Mouse (Mus musculus): ENCODE measurements at regions not wholly inside any gene's neighbourhood (a gene's known extent, or its start where the extent isn't known, plus 50 kb on each side); places are given as distances from the start of the nearest gene placed in this dataset.
A peak's percentile ranks its signal among the peaks of the same experiment; 100 is the strongest.

DNA sequence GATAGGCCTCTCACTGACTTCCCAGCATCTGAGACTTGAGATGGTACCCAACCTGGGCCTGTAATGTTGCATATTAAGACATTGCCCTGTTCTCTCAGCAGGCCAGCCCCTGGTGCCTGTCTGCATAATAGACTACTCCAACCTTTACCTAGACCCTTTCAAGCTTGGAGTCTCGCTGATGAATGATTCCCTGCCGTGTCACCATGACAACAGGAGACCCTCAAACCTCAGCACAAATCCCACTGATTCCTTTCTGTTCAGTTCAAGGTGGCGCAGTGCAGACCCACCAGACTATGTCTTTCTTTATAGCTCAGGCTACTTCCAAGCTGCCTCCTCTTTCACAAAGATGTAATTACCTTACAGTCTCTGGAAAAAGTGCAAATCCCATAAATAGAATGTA, 172.0 kb downstream of the Dcdc2c start:
- Histone ChIP-seq H3K27me3 (no peaks in the 10 kb centered on the region), H3K9me3 (no peaks in the 10 kb centered on the region), H3K36me3 (no peaks in the 10 kb centered on the region), H3K4me2 (no peak overlapping the region), H3K27ac (no peak overlapping the region; the same call in 1 of the 2 replicates), H3K4me1 (replicated peaks) (peaks cover 28% of the 10 kb centered on the region), H3K4me3 (replicated peaks) (no peak overlapping the region), H3K9ac (replicated peaks) (no peak overlapping the region)
- WGBS, result 57% methylated on average over 3 of the region's 3 CpGs
- ATAC-seq (ENCODE audit: insufficient number of reproducible peaks, insufficient read depth, low FRiP score, low TSS enrichment, low read depth), result no peak

DNA sequence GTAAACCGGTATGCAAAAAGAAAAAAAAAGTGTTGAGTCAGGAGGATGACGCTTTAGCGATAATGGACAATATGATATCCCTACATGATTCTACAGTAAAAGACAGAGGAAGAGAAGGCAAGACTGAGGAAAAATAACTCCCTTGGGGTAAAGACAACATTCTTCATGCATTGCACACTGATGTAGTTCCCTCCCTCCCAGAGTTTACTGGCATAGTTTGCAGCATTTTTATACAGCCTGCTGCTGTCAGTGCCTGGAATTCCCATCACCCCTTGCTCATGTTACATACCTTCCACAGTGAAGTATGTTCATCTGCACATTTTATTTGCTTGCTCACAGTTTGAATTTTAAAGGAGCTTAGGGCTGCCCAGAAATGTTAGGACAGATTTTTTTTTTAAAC, 174.2 kb downstream of the Dcdc2c start:
- Histone ChIP-seq H3K9ac (replicated peaks) (no peak overlapping the region), H3K36me3 (no peaks in the 10 kb centered on the region), H3K27me3 (no peaks in the 10 kb centered on the region), H3K4me3 (replicated peaks) (no peak overlapping the region), H3K27ac (peak overlapping the region; percentile 42; the same call in 1 of the 2 replicates), H3K4me1 (replicated peaks) (peaks cover 28% of the 10 kb centered on the region), H3K9me3 (no peaks in the 10 kb centered on the region), H3K4me2 (no peak overlapping the region)
- 86% methylated on average over 3 of the region's 3 CpGs for WGBS
- ATAC-seq (ENCODE audit: insufficient number of reproducible peaks, insufficient read depth, low FRiP score, low TSS enrichment, low read depth), result no peak

DNA sequence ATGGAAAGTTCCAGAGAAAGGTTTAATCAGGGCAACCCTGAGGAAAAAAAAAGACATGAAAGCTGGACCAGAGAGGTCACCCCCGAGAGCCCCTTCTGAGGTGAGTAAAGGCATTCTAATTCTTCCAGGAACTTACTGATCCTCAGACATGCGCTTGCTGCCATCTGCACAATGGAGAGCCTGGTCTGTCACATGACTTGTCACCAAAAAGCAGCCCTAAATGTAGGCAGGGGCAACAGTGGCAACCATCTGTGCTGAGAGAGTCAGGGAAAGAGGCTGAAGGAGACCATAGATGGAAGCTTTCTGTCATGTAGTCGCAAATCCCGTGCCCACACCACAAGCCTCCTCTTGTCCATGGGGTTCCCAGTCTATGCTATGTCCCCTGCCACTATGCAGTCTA, 174.8 kb downstream of the Dcdc2c start:
- Histone ChIP-seq H3K4me2 (no peak overlapping the region), H3K36me3 (no peaks in the 10 kb centered on the region), H3K9me3 (no peaks in the 10 kb centered on the region), H3K4me3 (replicated peaks) (no peak overlapping the region), H3K9ac (replicated peaks) (no peak overlapping the region), H3K27me3 (no peaks in the 10 kb centered on the region), H3K4me1 (replicated peaks) (peaks cover 28% of the 10 kb centered on the region), H3K27ac (peak overlapping the region; percentile 42; the same call in 1 of the 2 replicates)
- 75% methylated on average over 4 of the region's 4 CpGs for WGBS
- no peak for ATAC-seq (ENCODE audit: insufficient number of reproducible peaks, insufficient read depth, low FRiP score, low TSS enrichment, low read depth)

DNA sequence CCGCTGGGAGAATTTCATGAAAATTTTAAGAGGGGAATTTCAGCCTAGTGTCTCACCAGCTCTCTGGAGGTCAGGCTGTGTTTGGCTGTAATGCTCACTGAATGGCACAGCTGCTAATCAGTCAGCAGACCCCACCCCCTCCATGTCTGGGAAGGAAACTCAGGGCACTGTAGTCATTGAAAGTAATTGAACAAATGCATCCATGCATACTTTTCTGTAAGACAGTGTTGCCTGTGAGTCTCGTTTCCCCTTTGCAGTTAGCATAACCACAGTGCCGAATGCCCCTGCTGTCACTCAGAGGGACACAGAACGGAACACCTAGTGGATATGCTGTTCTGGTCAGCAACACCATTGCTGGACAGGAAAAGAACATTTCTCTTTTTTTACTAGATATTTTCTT, 175.4 kb downstream of the Dcdc2c start:
- 68% methylated on average over 4 of the region's 4 CpGs for WGBS
- no peak for ATAC-seq (ENCODE audit: insufficient number of reproducible peaks, insufficient read depth, low FRiP score, low TSS enrichment, low read depth)
- no peak overlapping the region for H3K27ac ChIP-seq
- peaks cover 28% of the 10 kb centered on the region for H3K4me1 ChIP-seq (replicated peaks)
- no peaks in the 10 kb centered on the region for H3K9me3 ChIP-seq
- no peaks in the 10 kb centered on the region for H3K27me3 ChIP-seq
- no peak overlapping the region for H3K4me3 ChIP-seq (replicated peaks)
- no peak overlapping the region for H3K4me2 ChIP-seq
- H3K9ac ChIP-seq (replicated peaks), result no peak overlapping the region
- no peaks in the 10 kb centered on the region for H3K36me3 ChIP-seq

DNA sequence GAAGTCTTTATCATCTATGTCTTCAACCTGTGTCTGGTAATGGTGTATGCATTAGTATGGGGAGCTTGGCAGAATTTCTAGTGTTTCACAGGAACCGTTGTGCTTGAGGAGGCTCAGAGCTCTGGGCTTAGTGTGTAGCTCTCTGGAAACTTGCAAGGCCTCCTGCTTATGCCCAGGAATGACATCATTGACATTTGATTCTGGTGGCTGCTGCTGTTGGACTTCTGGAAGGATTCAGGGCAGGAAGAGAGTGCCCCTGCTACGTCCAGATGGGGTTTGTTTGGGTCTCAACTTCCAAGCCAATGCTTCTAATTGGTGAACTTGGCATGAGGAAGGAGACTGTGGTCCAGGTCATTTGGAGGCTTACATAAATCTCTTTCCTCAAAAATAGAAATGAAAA, 186.9 kb downstream of the Dcdc2c start:
- no peak overlapping the region for H3K9ac ChIP-seq (replicated peaks)
- H3K27me3 ChIP-seq, result no peaks in the 10 kb centered on the region
- no peaks in the 10 kb centered on the region for H3K9me3 ChIP-seq
- H3K27ac ChIP-seq, result no peak overlapping the region
- no peak for ATAC-seq (ENCODE audit: insufficient number of reproducible peaks, insufficient read depth, low FRiP score, low TSS enrichment, low read depth)
- no peaks in the 10 kb centered on the region for H3K36me3 ChIP-seq
- no peak overlapping the region for H3K4me3 ChIP-seq (replicated peaks)
- H3K4me2 ChIP-seq, result no peak overlapping the region
- H3K4me1 ChIP-seq (replicated peaks), result peaks cover 13% of the 10 kb centered on the region
- 39% methylated on average over 2 of the region's 2 CpGs for WGBS

DNA sequence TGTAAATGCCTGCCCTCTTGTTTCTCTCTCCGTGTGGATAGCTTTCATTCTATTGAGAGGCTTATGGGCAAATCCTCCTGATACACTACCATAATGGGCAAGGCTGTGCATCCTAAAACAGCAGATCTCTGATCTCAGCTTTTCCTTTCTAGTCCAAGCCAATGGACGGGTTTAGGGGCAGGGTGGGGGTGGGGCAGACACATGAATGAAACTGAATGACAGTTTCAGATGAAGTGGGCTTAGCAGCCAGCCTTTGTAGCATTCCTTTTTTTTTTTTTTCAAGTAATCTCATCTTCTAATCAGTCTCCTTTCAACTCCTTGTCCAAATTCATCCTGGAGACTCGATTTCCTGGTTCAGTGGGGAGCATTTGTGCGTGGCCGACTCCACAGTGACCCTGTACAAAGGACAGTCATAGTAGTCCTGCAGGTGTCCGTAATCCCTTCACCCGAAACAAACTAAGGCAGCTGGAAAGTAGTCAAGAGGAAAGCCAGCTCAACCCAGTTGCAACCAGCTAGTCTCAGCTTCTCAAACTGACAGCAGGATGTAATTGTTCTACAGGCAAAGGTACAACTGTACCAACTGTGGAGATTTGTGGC, 193.4 kb downstream of the Dcdc2c start:
- no peak overlapping the region for H3K4me2 ChIP-seq
- ATAC-seq (ENCODE audit: insufficient number of reproducible peaks, insufficient read depth, low FRiP score, low TSS enrichment, low read depth), result no peak
- H3K27me3 ChIP-seq, result no peaks in the 10 kb centered on the region
- no peaks in the 10 kb centered on the region for H3K4me1 ChIP-seq (replicated peaks)
- H3K4me3 ChIP-seq (replicated peaks), result no peak overlapping the region
- H3K9me3 ChIP-seq, result no peaks in the 10 kb centered on the region; the same call in 1 of the 2 replicates
- no peak overlapping the region for H3K27ac ChIP-seq
- 71% methylated on average over 7 of the region's 7 CpGs for WGBS
- no peak overlapping the region for H3K9ac ChIP-seq (replicated peaks)
- H3K36me3 ChIP-seq, result no peaks in the 10 kb centered on the region

DNA sequence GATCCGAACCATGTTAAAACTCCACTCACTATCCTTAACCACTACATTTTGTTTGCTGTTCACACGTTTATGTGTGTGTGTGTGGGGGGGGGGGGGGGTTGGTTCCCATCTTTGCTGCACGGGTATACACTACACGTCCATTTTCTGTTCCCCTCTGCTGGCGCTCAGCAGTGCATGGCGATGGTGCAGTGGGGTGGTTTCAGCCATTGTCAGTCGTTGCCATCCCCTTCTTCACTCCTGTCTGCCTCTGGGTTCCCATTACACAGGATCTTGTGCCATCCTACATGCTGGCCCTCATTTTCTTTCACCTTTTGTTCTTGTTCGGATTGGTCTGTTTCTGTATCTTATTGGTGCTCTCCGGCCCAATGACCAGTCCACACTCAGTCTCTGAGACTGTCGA, 194.4 kb downstream of the Dcdc2c start:
- H3K36me3 ChIP-seq, result no peaks in the 10 kb centered on the region
- ATAC-seq (ENCODE audit: insufficient number of reproducible peaks, insufficient read depth, low FRiP score, low TSS enrichment, low read depth), result no peak
- no peaks in the 10 kb centered on the region for H3K4me1 ChIP-seq (replicated peaks)
- no peak overlapping the region for H3K4me3 ChIP-seq (replicated peaks)
- H3K4me2 ChIP-seq, result no peak overlapping the region
- H3K27ac ChIP-seq, result no peak overlapping the region
- H3K9ac ChIP-seq (replicated peaks), result no peak overlapping the region
- 94% methylated on average over 10 of the region's 10 CpGs for WGBS
- H3K27me3 ChIP-seq, result no peaks in the 10 kb centered on the region
- no peaks in the 10 kb centered on the region; the same call in 1 of the 2 replicates for H3K9me3 ChIP-seq

DNA sequence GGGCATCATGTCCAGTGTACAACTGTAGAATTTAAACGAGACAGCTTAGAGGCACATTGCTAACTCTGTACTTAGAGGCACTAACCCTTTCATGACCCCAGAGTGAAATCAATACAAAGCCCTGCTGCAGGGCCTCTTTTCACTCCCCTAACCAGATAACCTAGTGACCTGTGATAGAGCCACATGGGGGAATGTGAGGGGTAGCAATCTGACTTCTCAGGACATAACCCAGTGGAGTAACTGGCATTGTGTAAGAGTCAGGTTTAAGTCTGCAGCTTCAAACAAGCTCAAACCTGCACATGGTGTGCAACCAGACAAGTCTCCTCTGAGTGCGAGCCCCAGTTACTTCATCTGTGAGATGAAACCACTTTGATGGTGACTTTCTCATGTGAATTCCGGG, 199.1 kb downstream of the Dcdc2c start:
- H3K27ac ChIP-seq, result no peak overlapping the region
- no peak for ATAC-seq (ENCODE audit: insufficient number of reproducible peaks, insufficient read depth, low FRiP score, low TSS enrichment, low read depth)

DNA sequence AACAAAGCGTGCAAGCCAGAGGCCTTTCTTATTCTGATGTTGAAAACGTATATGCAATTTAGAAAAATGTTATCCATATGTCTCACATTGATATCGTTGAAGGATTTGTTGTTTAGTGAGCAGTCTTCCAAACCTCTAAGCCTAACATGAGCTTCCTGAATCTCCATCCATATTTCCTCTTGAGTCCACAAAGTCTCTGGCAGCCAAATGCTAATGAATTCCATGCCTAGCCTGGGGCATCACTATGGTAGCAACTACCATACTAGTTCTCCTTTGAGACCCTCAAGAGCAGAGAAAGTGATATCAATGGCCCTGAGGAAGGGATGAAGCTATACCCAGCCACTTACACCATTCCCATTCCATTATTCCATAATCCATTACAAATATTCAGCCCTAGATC, 199.6 kb downstream of the Dcdc2c start:
- Histone ChIP-seq H3K9me3 (no peaks in the 10 kb centered on the region; the same call in 1 of the 2 replicates), H3K4me3 (replicated peaks) (no peak overlapping the region), H3K4me1 (replicated peaks) (no peaks in the 10 kb centered on the region), H3K36me3 (no peaks in the 10 kb centered on the region), H3K27me3 (no peaks in the 10 kb centered on the region), H3K9ac (replicated peaks) (no peak overlapping the region), H3K27ac (no peak overlapping the region), H3K4me2 (no peak overlapping the region)
- ATAC-seq (ENCODE audit: insufficient number of reproducible peaks, insufficient read depth, low FRiP score, low TSS enrichment, low read depth), result no peak
- WGBS, result 77% methylated on average over 3 of the region's 3 CpGs

More for the DNA sequence above, 199.1 kb downstream of the Dcdc2c start:
- H3K9ac ChIP-seq (replicated peaks), result no peak overlapping the region
- 53% methylated on average over 3 of the region's 3 CpGs for WGBS
- no peak overlapping the region for H3K4me2 ChIP-seq
- H3K4me3 ChIP-seq (replicated peaks), result no peak overlapping the region
- H3K9me3 ChIP-seq, result no peaks in the 10 kb centered on the region; the same call in 1 of the 2 replicates
- no peaks in the 10 kb centered on the region for H3K4me1 ChIP-seq (replicated peaks)
- no peaks in the 10 kb centered on the region for H3K36me3 ChIP-seq
- H3K27me3 ChIP-seq, result no peaks in the 10 kb centered on the region

DNA sequence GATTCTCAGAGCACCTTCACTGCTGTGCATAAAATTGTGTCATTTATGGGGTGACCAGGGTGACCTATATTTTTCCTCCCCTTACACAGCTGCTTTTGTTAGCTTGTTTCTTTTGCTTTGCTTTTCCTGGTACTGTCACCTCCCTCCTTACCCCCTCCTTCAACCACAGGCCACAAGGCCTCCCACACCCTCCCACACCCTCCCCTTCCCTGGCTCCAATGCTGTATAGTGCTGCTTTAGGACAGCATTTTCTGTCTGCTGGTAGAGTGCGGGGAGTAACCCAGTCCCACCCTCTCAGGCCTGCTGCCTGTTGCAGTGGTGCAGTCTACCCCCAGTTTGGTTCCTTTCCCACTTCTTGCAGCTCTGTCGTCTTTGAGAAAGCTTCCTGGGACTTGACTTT, 209.5 kb downstream of the Dcdc2c start:
- H3K9ac ChIP-seq (replicated peaks), result no peak overlapping the region
- no peak overlapping the region for H3K4me3 ChIP-seq (replicated peaks)
- ATAC-seq (ENCODE audit: insufficient number of reproducible peaks, insufficient read depth, low FRiP score, low TSS enrichment, low read depth), result peak; percentile 80
- no peak overlapping the region for H3K4me2 ChIP-seq
- H3K36me3 ChIP-seq, result no peaks in the 10 kb centered on the region
- no peak overlapping the region for H3K27ac ChIP-seq
- H3K9me3 ChIP-seq, result no peaks in the 10 kb centered on the region
- H3K27me3 ChIP-seq, result no peaks in the 10 kb centered on the region
- H3K4me1 ChIP-seq (replicated peaks), result peaks cover 10% of the 10 kb centered on the region
- 71% methylated on average over 2 of the region's 2 CpGs for WGBS

DNA sequence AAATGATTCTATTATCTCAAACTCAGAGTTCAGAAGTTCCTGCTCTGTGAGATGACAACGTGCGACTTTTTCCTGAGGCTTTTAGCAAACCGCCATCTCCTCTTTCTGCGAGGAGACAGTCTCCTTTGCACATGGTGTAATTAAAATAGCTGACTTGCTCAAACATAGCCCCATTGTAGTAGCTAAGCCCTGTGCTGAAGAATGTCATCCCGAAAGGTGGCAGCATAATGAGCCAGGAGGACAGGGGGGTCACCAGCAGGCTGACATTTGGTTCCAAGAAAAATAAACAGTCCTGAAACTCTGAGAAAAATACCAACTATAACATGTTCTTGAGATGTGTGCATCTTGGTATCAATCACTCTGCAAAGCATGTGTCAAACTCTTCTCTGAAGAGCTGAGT, 219.6 kb downstream of the Dcdc2c start:
- Histone ChIP-seq H3K4me2 (no peak overlapping the region), H3K27me3 (no peaks in the 10 kb centered on the region), H3K36me3 (no peaks in the 10 kb centered on the region), H3K4me1 (replicated peaks) (peaks cover 10% of the 10 kb centered on the region; the same call in 1 of the 2 replicates), H3K27ac (no peak overlapping the region; the same call in 1 of the 2 replicates), H3K9ac (replicated peaks) (no peak overlapping the region), H3K9me3 (0 out of 2 replicates have a peak, but pooled peaks cover 5% of the 10 kb centered on the region), H3K4me3 (replicated peaks) (no peak overlapping the region)
- 39% methylated on average over 5 of the region's 5 CpGs for WGBS
- no peak for ATAC-seq (ENCODE audit: insufficient number of reproducible peaks, insufficient read depth, low FRiP score, low TSS enrichment, low read depth)

DNA sequence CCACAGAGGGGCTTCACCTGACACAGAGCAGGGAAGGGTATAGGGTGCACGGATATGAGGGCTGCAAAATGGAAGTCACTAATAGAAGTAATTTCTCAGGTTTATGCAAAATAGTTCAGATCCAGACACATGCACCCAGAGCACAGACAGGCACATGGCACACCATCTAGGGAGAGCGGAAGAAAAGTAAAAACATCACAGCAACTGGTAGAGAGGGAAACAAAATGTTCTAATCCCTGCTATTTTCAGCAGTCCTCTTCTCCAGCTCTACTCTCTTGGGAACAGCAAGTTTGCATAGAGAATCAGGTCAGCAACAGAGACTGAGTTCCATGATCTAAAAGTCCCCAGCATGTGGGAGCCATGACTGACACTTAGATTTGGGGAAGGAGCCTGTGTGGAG, 220.4 kb downstream of the Dcdc2c start:
- 85% methylated on average over 2 of the region's 2 CpGs for WGBS
- H3K4me3 ChIP-seq (replicated peaks), result no peak overlapping the region
- H3K36me3 ChIP-seq, result no peaks in the 10 kb centered on the region
- H3K27ac ChIP-seq, result no peak overlapping the region
- no peak overlapping the region for H3K9ac ChIP-seq (replicated peaks)
- ATAC-seq (ENCODE audit: insufficient number of reproducible peaks, insufficient read depth, low FRiP score, low TSS enrichment, low read depth), result no peak
- 0 out of 2 replicates have a peak, but pooled peaks cover 5% of the 10 kb centered on the region for H3K9me3 ChIP-seq
- H3K4me2 ChIP-seq, result no peak overlapping the region
- no peaks in the 10 kb centered on the region for H3K27me3 ChIP-seq
- peaks cover 10% of the 10 kb centered on the region; the same call in 1 of the 2 replicates for H3K4me1 ChIP-seq (replicated peaks)
